Mouse (Mus musculus): ENCODE data around the gene Gclm. TPM values are rescaled to one million over a fixed set of nuclear protein-coding genes. Genes with fewer than 3 reads are reported as not detected.
"Not testable (repeated sequence)": the region's sequence is repeated elsewhere in the genome, so short reads cannot be mapped to it uniquely, and the experiment has no call there.

Gclm gene
- polyA plus RNA-seq, 1 experiment from 2014 or later, result 367 TPM

- Histone ChIP-seq H3K9ac (ENCODE audit: low read depth, low read length) (peak overlapping the region; percentile 99), H3K9me3 (ENCODE audit: control insufficient read depth, low read length) (no peaks in the 10 kb centered on the region), H3K27ac (ENCODE audit: low read depth, low read length) (peak overlapping the region; percentile 99), H3K4me2 (peak overlapping the region; percentile 65), H3K4me3 (ENCODE audit: low read depth, low read length) (peak overlapping the region; percentile 99), H3K4me1 (replicated peaks; ENCODE audit: control insufficient read depth, insufficient read depth, low read length) (peaks cover 22% of the 10 kb centered on the region), H3K27me3 (replicated peaks; ENCODE audit: control insufficient read depth, insufficient read depth, low read length) (no peaks in the 10 kb centered on the region), H3K36me3 (ENCODE audit: control insufficient read depth, insufficient read depth, low read length) (no peaks in the 10 kb centered on the region)
- WGBS, result 24% methylated on average over 6 of the region's 6 CpGs
- ATAC-seq (replicated peaks; ENCODE audit: low FRiP score) (no peak), DNase-seq (ENCODE audit: low spot score) (no peak)
These were observed 1.0 kb downstream of the Gclm start for GRCm38 (mm10) chr3:122246406-122246805.

DNA sequence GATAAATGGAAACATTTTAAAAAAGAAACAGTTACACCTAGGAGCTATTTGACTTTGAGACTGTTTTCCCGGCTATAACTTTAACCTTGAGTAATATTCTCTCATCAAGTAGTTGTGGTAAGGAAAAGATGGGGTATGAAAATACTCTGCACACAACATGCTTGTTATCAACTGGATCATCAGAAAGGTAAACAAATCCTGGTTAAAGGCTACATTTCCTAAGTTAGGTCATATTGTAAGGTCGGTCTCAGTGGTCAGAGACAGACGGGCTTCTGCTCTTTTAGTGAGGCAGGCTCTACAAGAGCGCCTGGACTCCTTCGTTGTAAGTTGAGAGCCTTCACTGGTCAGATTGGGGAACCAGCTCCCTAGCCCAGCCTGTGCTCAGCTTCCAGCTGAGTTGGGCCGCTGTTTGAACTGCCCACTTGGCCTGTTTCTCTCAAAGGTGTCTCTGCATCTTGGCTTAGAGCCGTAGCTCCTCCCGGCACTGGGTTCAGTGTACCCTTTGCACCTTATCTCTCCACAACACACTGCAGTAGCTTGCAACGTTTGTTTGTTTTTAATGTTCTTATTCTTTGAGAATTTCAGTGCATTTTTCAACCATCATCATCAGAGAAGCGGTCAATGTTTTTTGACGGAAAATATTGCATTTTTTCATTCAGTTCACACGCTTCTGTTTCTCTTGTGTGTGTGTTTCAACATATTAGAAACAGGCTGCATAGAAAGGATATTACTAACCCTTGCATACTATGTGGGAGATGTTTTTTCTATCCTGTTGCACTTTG lies 1.8 kb downstream of the Gclm start:
- Histone ChIP-seq H3K9ac (ENCODE audit: low read depth, low read length) (peak overlapping the region; percentile 99), H3K27ac (ENCODE audit: low read depth, low read length) (peak overlapping the region; percentile 99), H3K4me1 (replicated peaks; ENCODE audit: control insufficient read depth, insufficient read depth, low read length) (peaks cover 22% of the 10 kb centered on the region), H3K27me3 (replicated peaks; ENCODE audit: control insufficient read depth, insufficient read depth, low read length) (no peaks in the 10 kb centered on the region), H3K9me3 (ENCODE audit: control insufficient read depth, low read length) (no peaks in the 10 kb centered on the region), H3K4me2 (peak overlapping the region; percentile 65), H3K36me3 (ENCODE audit: control insufficient read depth, insufficient read depth, low read length) (peaks cover 2% of the 10 kb centered on the region; the same call in 1 of the 2 replicates), H3K4me3 (ENCODE audit: low read depth, low read length) (peak overlapping the region; percentile 99)
- ATAC-seq (replicated peaks; ENCODE audit: low FRiP score) (peak; percentile 71), DNase-seq (ENCODE audit: low spot score) (peak; percentile 52)
- 27% methylated on average over 12 of the region's 12 CpGs for WGBS

DNA sequence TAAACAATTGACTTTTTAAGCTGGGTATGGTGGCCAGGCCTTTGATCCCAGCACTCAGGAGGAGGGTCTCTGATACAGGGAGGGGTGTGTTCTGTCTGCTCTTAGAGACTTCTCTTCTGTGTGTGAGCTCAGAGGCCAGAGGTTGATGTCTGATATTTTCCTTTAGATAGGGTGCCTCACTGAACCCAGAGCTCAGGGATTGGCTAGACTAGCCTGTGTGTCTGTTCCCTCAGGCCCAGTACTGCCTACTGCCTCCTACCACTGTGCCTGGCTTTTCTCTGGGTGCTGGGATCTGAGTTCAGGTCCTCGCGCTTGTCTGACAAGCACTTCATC lies 2.4 kb downstream of the Gclm start:
- H3K4me3 ChIP-seq (ENCODE audit: low read depth, low read length), result peak overlapping the region; percentile 99
- DNase-seq (ENCODE audit: low spot score) (peak; percentile 34), ATAC-seq (replicated peaks; ENCODE audit: low FRiP score) (peak; percentile 71)
- WGBS, result 82% methylated on average over 2 of the region's 2 CpGs
- H3K36me3 ChIP-seq (ENCODE audit: control insufficient read depth, insufficient read depth, low read length), result peaks cover 2% of the 10 kb centered on the region; the same call in 1 of the 2 replicates
- H3K4me1 ChIP-seq (replicated peaks; ENCODE audit: control insufficient read depth, insufficient read depth, low read length), result peaks cover 25% of the 10 kb centered on the region
- H3K4me2 ChIP-seq, result peak overlapping the region; percentile 65
- H3K27ac ChIP-seq (ENCODE audit: low read depth, low read length), result peak overlapping the region; percentile 99
- H3K9ac ChIP-seq (ENCODE audit: low read depth, low read length), result peak overlapping the region; percentile 99
- no peaks in the 10 kb centered on the region for H3K9me3 ChIP-seq (ENCODE audit: control insufficient read depth, low read length)
- no peaks in the 10 kb centered on the region for H3K27me3 ChIP-seq (replicated peaks; ENCODE audit: control insufficient read depth, insufficient read depth, low read length)

DNA sequence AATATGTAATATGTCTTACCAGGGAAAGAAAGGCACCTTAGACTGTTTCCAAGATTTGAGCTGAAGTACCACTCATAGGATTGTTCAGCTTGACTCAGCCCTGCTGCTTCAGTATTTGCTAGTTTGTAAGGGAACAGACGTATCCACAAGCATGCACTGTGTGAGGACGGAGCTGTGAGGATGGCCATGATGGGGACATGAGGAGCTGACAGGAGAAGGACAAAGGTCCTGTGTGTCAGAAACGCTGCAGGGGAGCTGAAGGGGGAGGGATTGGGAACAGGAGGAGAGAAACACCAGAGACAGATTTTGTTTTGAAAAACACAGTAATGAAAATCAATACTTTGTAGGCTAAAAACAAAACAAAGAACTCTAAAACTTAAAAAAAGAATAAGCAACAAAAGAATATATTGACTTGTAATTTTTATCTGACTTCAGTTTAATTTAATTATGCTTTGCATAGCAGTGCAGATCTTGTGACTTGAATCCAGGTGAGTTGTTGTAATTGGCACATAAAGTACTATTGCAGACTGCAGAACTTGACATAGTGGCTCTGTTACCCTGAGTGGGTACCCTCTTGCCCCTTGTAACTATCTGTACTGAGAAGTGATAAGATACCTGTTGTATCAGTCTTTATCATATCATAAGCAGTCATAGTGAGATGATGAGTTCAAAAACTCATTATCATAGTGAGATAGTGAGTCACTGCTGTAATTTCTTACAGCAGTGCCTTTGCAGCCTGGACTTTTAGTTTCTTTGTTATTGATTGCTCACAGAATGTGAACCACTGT lies 7.3 kb downstream of the Gclm start:
- Histone ChIP-seq H3K4me2 (peak overlapping the region; percentile 20; the same call in 1 of the 2 replicates), H3K27ac (ENCODE audit: low read depth, low read length) (no peak overlapping the region), H3K27me3 (replicated peaks; ENCODE audit: control insufficient read depth, insufficient read depth, low read length) (no peaks in the 10 kb centered on the region), H3K4me3 (ENCODE audit: low read depth, low read length) (no peak overlapping the region), H3K9me3 (ENCODE audit: control insufficient read depth, low read length) (no peaks in the 10 kb centered on the region), H3K4me1 (replicated peaks; ENCODE audit: control insufficient read depth, insufficient read depth, low read length) (peaks cover 16% of the 10 kb centered on the region), H3K9ac (ENCODE audit: low read depth, low read length) (no peak overlapping the region), H3K36me3 (ENCODE audit: control insufficient read depth, insufficient read depth, low read length) (peaks cover 2% of the 10 kb centered on the region; the same call in 1 of the 2 replicates)
- ATAC-seq (replicated peaks; ENCODE audit: low FRiP score), result no peak
- DNase-seq (ENCODE audit: low spot score), result no peak
- WGBS, result 52% methylated on average over 3 of the region's 3 CpGs

GRCm38 (mm10) chr3:122254050-122254449 lies 8.7 kb downstream of the Gclm start:
- H3K9ac ChIP-seq (ENCODE audit: low read depth, low read length); H3K27ac ChIP-seq (ENCODE audit: low read depth, low read length); H3K36me3 ChIP-seq (ENCODE audit: control insufficient read depth, insufficient read depth, low read length); ATAC-seq (replicated peaks; ENCODE audit: low FRiP score); H3K9me3 ChIP-seq (ENCODE audit: control insufficient read depth, low read length); H3K27me3 ChIP-seq (replicated peaks; ENCODE audit: control insufficient read depth, insufficient read depth, low read length); DNase-seq (ENCODE audit: low spot score); H3K4me2 ChIP-seq; H3K4me3 ChIP-seq (ENCODE audit: low read depth, low read length): not testable (repeated sequence)
- H3K4me1 ChIP-seq (replicated peaks; ENCODE audit: control insufficient read depth, insufficient read depth, low read length), result peaks cover 13% of the 10 kb centered on the region; the same call in 1 of the 2 replicates
- 90% methylated on average over 7 of the region's 7 CpGs for WGBS

- ATAC-seq (replicated peaks; ENCODE audit: low FRiP score), result no peak
These were observed 24.6 kb downstream of the Gclm start for GRCm38 (mm10) chr3:122269986-122270385.

DNA sequence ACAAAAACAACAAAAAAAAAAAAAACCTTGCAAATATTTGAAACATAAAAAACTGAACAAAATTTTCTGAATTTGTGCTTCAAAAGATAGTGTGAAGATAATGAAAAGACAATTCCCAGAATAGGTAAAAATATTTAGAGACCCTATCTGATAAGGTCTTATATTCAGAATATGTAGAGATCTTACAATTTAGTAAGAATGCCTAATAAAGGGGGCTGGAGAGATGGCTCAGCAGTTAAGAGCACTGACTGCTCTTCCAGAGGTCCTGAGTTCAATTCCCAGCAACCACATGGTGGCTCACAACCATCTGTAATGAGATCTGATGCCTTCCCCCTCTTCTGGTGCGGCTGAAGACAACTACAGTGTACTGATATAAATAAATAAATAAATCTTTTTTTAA lies 27.2 kb downstream of the Gclm start:
- Histone ChIP-seq H3K36me3 (ENCODE audit: control insufficient read depth, insufficient read depth, low read length) (peaks cover 18% of the 10 kb centered on the region; the same call in 1 of the 2 replicates), H3K4me1 (replicated peaks; ENCODE audit: control insufficient read depth, insufficient read depth, low read length) (peaks cover 30% of the 10 kb centered on the region)
- not testable (repeated sequence) for H3K9ac ChIP-seq (ENCODE audit: low read depth, low read length); DNase-seq (ENCODE audit: low spot score); ATAC-seq (replicated peaks; ENCODE audit: low FRiP score); H3K4me2 ChIP-seq; H3K27me3 ChIP-seq (replicated peaks; ENCODE audit: control insufficient read depth, insufficient read depth, low read length); H3K9me3 ChIP-seq (ENCODE audit: control insufficient read depth, low read length); H3K4me3 ChIP-seq (ENCODE audit: low read depth, low read length); H3K27ac ChIP-seq (ENCODE audit: low read depth, low read length)
- WGBS, result 83% methylated on average over 1 of the region's 1 CpGs

More at GRCm38 (mm10) chr3:122269986-122270385, 24.6 kb downstream of the Gclm start:
- Histone ChIP-seq H3K4me1 (replicated peaks; ENCODE audit: control insufficient read depth, insufficient read depth, low read length) (peaks cover 5% of the 10 kb centered on the region), H3K27ac (ENCODE audit: low read depth, low read length) (no peak overlapping the region), H3K27me3 (replicated peaks; ENCODE audit: control insufficient read depth, insufficient read depth, low read length) (no peaks in the 10 kb centered on the region), H3K36me3 (ENCODE audit: control insufficient read depth, insufficient read depth, low read length) (peaks cover 8% of the 10 kb centered on the region; the same call in 1 of the 2 replicates), H3K4me2 (no peak overlapping the region), H3K9me3 (ENCODE audit: control insufficient read depth, low read length) (no peaks in the 10 kb centered on the region), H3K4me3 (ENCODE audit: low read depth, low read length) (no peak overlapping the region), H3K9ac (ENCODE audit: low read depth, low read length) (no peak overlapping the region)
- DNase-seq (ENCODE audit: low spot score), result no peak
- WGBS, result 67% methylated on average over 5 of the region's 5 CpGs

DNA sequence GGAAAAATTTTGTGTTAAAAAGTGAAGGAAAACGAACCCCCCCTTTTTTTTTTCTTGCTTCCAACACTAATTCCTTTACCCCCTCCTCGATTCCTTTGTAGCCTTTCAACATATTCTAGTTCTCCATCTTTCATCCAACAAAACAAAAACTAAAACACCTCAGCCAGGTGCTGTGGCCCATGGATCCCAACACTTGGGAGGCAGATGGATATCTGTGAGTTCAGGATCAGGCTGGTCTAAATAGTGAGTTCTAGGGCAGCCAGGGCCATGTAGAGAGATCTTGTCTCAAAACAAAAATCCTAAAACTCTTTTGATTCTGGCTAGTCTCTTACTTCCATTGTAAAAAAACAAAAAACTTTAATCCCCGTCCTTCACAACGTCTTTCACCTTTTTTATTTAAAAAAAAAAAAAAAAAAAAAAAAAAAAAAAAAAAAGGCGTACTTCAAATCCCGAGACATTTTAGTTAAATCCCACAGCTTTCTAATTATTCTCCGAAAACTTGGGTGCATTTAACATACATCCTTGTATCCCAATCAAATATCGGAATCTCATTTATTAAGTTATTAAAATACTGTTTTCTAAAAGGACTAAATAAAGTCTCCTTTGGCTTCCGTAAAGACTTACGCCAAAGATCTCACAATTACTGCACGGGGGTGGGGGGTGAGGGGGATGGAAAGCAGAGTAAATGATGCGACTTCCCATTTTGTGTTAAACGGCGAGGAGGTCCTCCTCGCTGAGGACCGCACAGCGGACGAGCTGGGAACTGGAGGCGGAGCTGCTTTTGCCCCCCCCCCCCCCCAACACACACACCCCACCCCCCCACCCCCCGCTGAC lies 28.3 kb downstream of the Gclm start:
- no peak for DNase-seq (ENCODE audit: low spot score)
- H3K4me2 ChIP-seq, result peak overlapping the region; percentile 61
- H3K4me1 ChIP-seq (replicated peaks; ENCODE audit: control insufficient read depth, insufficient read depth, low read length), result peaks cover 39% of the 10 kb centered on the region
- WGBS, result 10% methylated on average over 20 of the region's 20 CpGs
- peak overlapping the region; percentile 43; the same call in 1 of the 2 replicates for H3K27ac ChIP-seq (ENCODE audit: low read depth, low read length)
- H3K36me3 ChIP-seq (ENCODE audit: control insufficient read depth, insufficient read depth, low read length), result peaks cover 23% of the 10 kb centered on the region; the same call in 1 of the 2 replicates
- no peaks in the 10 kb centered on the region for H3K27me3 ChIP-seq (replicated peaks; ENCODE audit: control insufficient read depth, insufficient read depth, low read length)
- H3K4me3 ChIP-seq (ENCODE audit: low read depth, low read length), result peak overlapping the region; percentile 97
- no peak for ATAC-seq (replicated peaks; ENCODE audit: low FRiP score)
- H3K9me3 ChIP-seq (ENCODE audit: control insufficient read depth, low read length), result no peaks in the 10 kb centered on the region
- peak overlapping the region; percentile 98 for H3K9ac ChIP-seq (ENCODE audit: low read depth, low read length)

Data from liver, embryonic 11.5 days (tissue).